Mouse (Mus musculus): Measurements from ENCODE around the gene Zscan2. TPM values are rescaled to one million over a fixed set of nuclear protein-coding genes. Genes with fewer than 3 reads are reported as not detected.
A peak's percentile ranks its signal among the peaks of the same experiment; 100 is the strongest.
"Not testable (repeated sequence)": the region's sequence is repeated elsewhere in the genome, so short reads cannot be mapped to it uniquely, and the experiment has no call there.

Zscan2 gene
- total and polyA plus RNA-seq, 3 experiments: 0.82 to 3.7 (median 1.7) TPM

GRCm38 (mm10) chr7:80832996-80833650 lies 27.6 kb upstream of the Zscan2 start:
- not testable (repeated sequence) for H3K4me3 ChIP-seq (replicated peaks in 1 of 3; ENCODE audit: low read depth in 2 of 3, low read length in 2 of 3, poor library complexity in 1 of 3)
- TF ChIP-seq TBP (conservative IDR thresholded peaks at IDR 0.05; ENCODE audit: low read depth, low read length): 0 out of 2 replicates have a peak, but pooled peaks have one; percentile 20
- 0 out of 2 replicates have a peak, but pooled peaks have one; percentile 33 for TF ChIP-seq TCF12 (IDR thresholded peaks at IDR 0.05; ENCODE audit: low read depth, low read length)
- TF ChIP-seq CHD2 (IDR thresholded peaks at IDR 0.05; ENCODE audit: low read length): 0 out of 2 replicates have a peak, but pooled peaks have one; percentile 22
- in situ Hi-C loops (cut with MboI; ENCODE audit: low pct_ligation_motif_present, low pct_unique_long_range_greater_than_20kb, low sequenced_read_pairs): loop anchor here (25.0 kb wide), 1 partner anchor 446 kb away; the partner anchor contains the start of gene Fes

GRCm38 (mm10) chr7:80833651-80834532 lies 26.8 kb upstream of the Zscan2 start:
- dilution Hi-C loops (cut with MboI; ENCODE audit: extremely low pct_ligation_motif_present, extremely low pct_unique_long_range_greater_than_20kb, low sequenced_read_pairs) (no loop called here), in situ Hi-C loops (cut with MboI; ENCODE audit: low pct_ligation_motif_present, low pct_unique_long_range_greater_than_20kb, low sequenced_read_pairs) (loop anchor here (25.0 kb wide), 1 partner anchor 447 kb away; the partner anchor contains the start of gene Fes)
- Histone ChIP-seq H3K9ac (ENCODE audit: insufficient read depth, low read depth) (no peak overlapping the region), H3K27me3 (replicated peaks) (no peaks in the 10 kb centered on the region), H3K27ac (ENCODE audit: insufficient read depth, low read depth) (no peak overlapping the region), H3K4me2 (ENCODE audit: insufficient read depth, low read depth, poor library complexity, severe bottlenecking) (no peak overlapping the region), H3K36me3 (replicated peaks in 1 of 2; ENCODE audit: control insufficient read depth in 1 of 2, insufficient read depth in 1 of 2, low read length in 1 of 2) (no peaks in the 10 kb centered on the region), H3K4me3 (replicated peaks in 1 of 3; ENCODE audit: low read depth in 2 of 3, low read length in 2 of 3, poor library complexity in 1 of 3) (no peak overlapping the region), H3K9me3 (replicated peaks; ENCODE audit: low read length) (no peaks in the 10 kb centered on the region), H3K79me2 (replicated peaks; ENCODE audit: control insufficient read depth, extremely low read depth, insufficient read depth, poor library complexity, severe bottlenecking) (no peaks in the 10 kb centered on the region), H3K4me1 (ENCODE audit: control insufficient read depth in 1 of 2, insufficient read depth in 2 of 2) (peaks cover 17 to 70% of the 10 kb centered on the region in 2 experiments)
- no peak for TF ChIP-seq TBP (conservative IDR thresholded peaks at IDR 0.05; ENCODE audit: low read depth, low read length)
- DNase-seq (ENCODE audit: extremely low read depth): no peak

More at GRCm38 (mm10) chr7:80832996-80833650, 27.6 kb upstream of the Zscan2 start:
- H3K4me2 ChIP-seq (ENCODE audit: insufficient read depth, low read depth, poor library complexity, severe bottlenecking); H3K36me3 ChIP-seq (replicated peaks in 1 of 2; ENCODE audit: control insufficient read depth in 1 of 2, insufficient read depth in 1 of 2, low read length in 1 of 2); H3K79me2 ChIP-seq (replicated peaks; ENCODE audit: control insufficient read depth, extremely low read depth, insufficient read depth, poor library complexity, severe bottlenecking); H3K27ac ChIP-seq (ENCODE audit: insufficient read depth, low read depth); dilution Hi-C loops (cut with MboI; ENCODE audit: extremely low pct_ligation_motif_present, extremely low pct_unique_long_range_greater_than_20kb, low sequenced_read_pairs); H3K9ac ChIP-seq (ENCODE audit: insufficient read depth, low read depth); H3K9me3 ChIP-seq (replicated peaks; ENCODE audit: low read length); H3K27me3 ChIP-seq (replicated peaks): not testable (repeated sequence)
- peak; percentile 80 for DNase-seq (ENCODE audit: extremely low read depth)
- H3K4me1 ChIP-seq (ENCODE audit: control insufficient read depth in 1 of 2, insufficient read depth in 2 of 2): peaks cover 23 to 70% of the 10 kb centered on the region in 2 experiments

- no peak for DNase-seq (ENCODE audit: extremely low read depth)
- Histone ChIP-seq H3K4me3 (replicated peaks in 1 of 3; ENCODE audit: low read depth in 2 of 3, low read length in 2 of 3, poor library complexity in 1 of 3) (no peak overlapping the region), H3K4me2 (ENCODE audit: insufficient read depth, low read depth, poor library complexity, severe bottlenecking) (no peak overlapping the region), H3K27me3 (replicated peaks) (no peaks in the 10 kb centered on the region), H3K79me2 (replicated peaks; ENCODE audit: control insufficient read depth, extremely low read depth, insufficient read depth, poor library complexity, severe bottlenecking) (no peaks in the 10 kb centered on the region), H3K4me1 (ENCODE audit: control insufficient read depth in 1 of 2, insufficient read depth in 2 of 2) (peaks cover 15 to 75% of the 10 kb centered on the region in 2 experiments), H3K27ac (ENCODE audit: insufficient read depth, low read depth) (no peak overlapping the region), H3K9me3 (replicated peaks; ENCODE audit: low read length) (no peaks in the 10 kb centered on the region), H3K36me3 (replicated peaks in 1 of 2; ENCODE audit: control insufficient read depth in 1 of 2, insufficient read depth in 1 of 2, low read length in 1 of 2) (no peaks in the 10 kb centered on the region), H3K9ac (ENCODE audit: insufficient read depth, low read depth) (no peak overlapping the region)
- TF ChIP-seq JUN (IDR thresholded peaks at IDR 0.05; ENCODE audit: insufficient read depth, low read depth, low read length): no peak
- TF ChIP-seq CTCF (conservative IDR thresholded peaks at IDR 0.05 in 1 of 2, IDR thresholded peaks at IDR 0.05 in 1 of 2; ENCODE audit: low read depth in 2 of 2, low read length in 2 of 2): no peak
- 0 out of 2 replicates have a peak, but pooled peaks have one; percentile 9 for TF ChIP-seq BHLHE40 (IDR thresholded peaks at IDR 0.05; ENCODE audit: low read depth, low read length)
- peak; percentile 30; the same call in 1 of the 2 replicates for TF ChIP-seq MEF2A (IDR thresholded peaks at IDR 0.05; ENCODE audit: borderline replicate concordance, low read depth, low read length)
- TF ChIP-seq EP300 (IDR thresholded peaks at IDR 0.05; ENCODE audit: low read length): peak; percentile 12; the same call in 1 of the 2 replicates
- dilution Hi-C loops (cut with MboI; ENCODE audit: extremely low pct_ligation_motif_present, extremely low pct_unique_long_range_greater_than_20kb, low sequenced_read_pairs): no loop called here
- in situ Hi-C loops (cut with MboI; ENCODE audit: low pct_ligation_motif_present, low pct_unique_long_range_greater_than_20kb, low sequenced_read_pairs): loop anchor here (25.0 kb wide), 1 partner anchor 449 kb away; the partner anchor contains the start of gene Fes
Observed at GRCm38 (mm10) chr7:80835984-80836652, 24.6 kb upstream of the Zscan2 start.

Data from CH12.LX (cell line).